Mouse (Mus musculus) liver, embryonic 12.5 days (tissue): ENCODE data around the gene Tram2. TPM values are rescaled to one million over a fixed set of nuclear protein-coding genes. Genes with fewer than 3 reads are reported as not detected.

ENCODE experiments used
- ATAC-seq: fragments of 200-750 bp; cut with Nextera tagmentation; 2 replicates; pipeline ENCODE4 v1.8.0; 2017; ENCODE audit warnings: moderate number of reproducible peaks, mild to moderate bottlenecking, moderate library complexity
- H3K27ac ChIP-seq: fragments of 300-500 bp; sonication (generic); 2 replicates; pipeline ENCODE4 v1.5.1; 2016; ENCODE audit warnings: mild to moderate bottlenecking
- H3K27me3 ChIP-seq: fragments of 300-500 bp; sonication (generic); replicated peaks from 2 replicates; pipeline ENCODE4 v1.6.1; 2016; ENCODE audit warnings: mild to moderate bottlenecking, moderate library complexity
- H3K36me3 ChIP-seq: fragments of 300-500 bp; sonication (generic); 2 replicates; pipeline ENCODE4 v1.6.1; 2016; ENCODE audit warnings: mild to moderate bottlenecking, moderate library complexity
- H3K4me1 ChIP-seq: fragments of 300-500 bp; sonication (generic); 2 replicates; pipeline ENCODE4 v1.6.1; 2016
- H3K4me2 ChIP-seq: fragments of 300-500 bp; sonication (generic); 2 replicates; pipeline ENCODE4 v1.6.1; 2016; ENCODE audit warnings: mild to moderate bottlenecking, moderate library complexity
- H3K4me3 ChIP-seq: fragments of 300-500 bp; sonication (generic); 2 replicates; pipeline ENCODE4 v1.5.1; 2016; ENCODE audit warnings: mild to moderate bottlenecking, moderate library complexity
- H3K9ac ChIP-seq: fragments of 300-500 bp; sonication (generic); 2 replicates; pipeline ENCODE4 v1.6.1; 2016; ENCODE audit warnings: mild to moderate bottlenecking, moderate library complexity
- H3K9me3 ChIP-seq: fragments of 300-500 bp; sonication (generic); replicated peaks from 2 replicates; pipeline ENCODE4 v1.6.1; 2016; ENCODE audit warnings: mild to moderate bottlenecking, moderate library complexity
- WGBS: fragments of 180-500 bp; shearing (Covaris S2); methylation state at CpG from one replicate; pipeline ENCODE4 v1.1.7; 2016; ENCODE audit not compliant: insufficient replicate concordance; 5-methylcytosine and 5-hydroxymethylcytosine counted together
- polyA plus RNA-seq: library from polyadenylated mRNA; unstranded; fragments of >200 nt; fragmentation: Nextera tagmentation; extraction: Ambion mirVana; gene quantifications from 2 replicates; pipeline ENCODE4 v1.2.1, GENCODE M21; 2016

Gene Tram2
- polyA plus RNA-seq, 1 experiment from 2014 or later: 1.6 TPM

DNA sequence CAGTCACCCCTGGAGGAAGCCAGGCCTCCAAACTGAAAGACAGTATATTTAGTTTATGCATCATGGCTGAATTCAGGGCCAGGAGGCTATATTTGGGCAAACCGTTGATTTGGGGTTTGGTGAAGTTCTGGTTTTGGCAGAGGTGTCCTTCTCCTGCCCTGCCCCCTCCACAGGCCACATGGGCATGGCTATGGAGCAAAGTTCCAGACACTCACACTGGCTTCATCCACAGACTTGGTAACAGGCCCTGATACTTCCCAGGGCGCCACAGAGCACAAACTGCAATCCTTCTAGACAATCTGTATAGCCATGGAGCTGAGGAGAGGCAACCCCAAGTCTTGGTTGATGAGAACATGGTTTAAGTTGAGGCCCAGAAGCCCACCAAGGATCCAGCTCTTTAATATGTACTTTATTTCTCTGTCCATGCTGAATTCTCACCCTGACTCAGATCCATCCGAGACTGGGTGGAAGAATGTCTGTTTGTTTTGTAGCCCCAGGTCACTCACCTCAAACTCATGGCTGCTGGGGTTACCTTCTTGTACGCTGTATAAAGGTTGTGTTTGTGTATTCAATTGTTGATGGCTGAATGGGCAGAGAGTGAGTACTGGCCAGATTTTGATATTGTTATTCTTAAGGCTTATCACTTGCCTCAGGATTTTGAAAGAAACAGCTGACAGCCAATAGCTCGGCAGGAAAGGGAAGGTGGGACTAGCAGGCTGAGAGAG lies 19.5 kb downstream of the Tram2 start:
- no peak overlapping the region for H3K9ac ChIP-seq
- ATAC-seq: no peak
- no peak overlapping the region for H3K4me2 ChIP-seq
- no peaks in the 10 kb centered on the region for H3K4me1 ChIP-seq
- H3K27me3 ChIP-seq: no peaks in the 10 kb centered on the region
- 66% methylated on average over 5 of the region's 5 CpGs for WGBS
- no peak overlapping the region for H3K4me3 ChIP-seq
- H3K9me3 ChIP-seq: no peaks in the 10 kb centered on the region; the same call in 1 of the 2 replicates
- no peak overlapping the region for H3K27ac ChIP-seq
- H3K36me3 ChIP-seq: no peaks in the 10 kb centered on the region

DNA sequence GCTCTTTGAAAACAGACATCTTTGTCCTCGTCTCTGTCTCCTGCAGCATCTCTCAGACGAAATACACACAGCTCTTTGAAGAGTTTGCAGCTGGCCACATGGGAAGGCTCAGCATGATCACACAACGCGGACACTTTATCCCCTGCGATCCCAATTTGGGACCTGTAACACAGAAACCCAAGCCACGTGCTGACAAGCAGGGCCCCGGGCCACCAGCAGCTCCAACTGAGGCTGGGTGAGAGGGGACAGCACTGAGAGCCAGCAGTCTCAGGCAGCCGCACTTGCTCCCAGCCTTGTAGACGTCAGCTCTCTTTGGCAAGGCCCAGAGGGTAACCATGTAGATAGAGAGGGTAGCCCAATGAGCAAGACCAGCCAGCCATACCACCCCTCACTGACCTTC lies 26.0 kb downstream of the Tram2 start:
- no peak overlapping the region for H3K9ac ChIP-seq
- H3K4me2 ChIP-seq: no peak overlapping the region
- H3K4me3 ChIP-seq: no peak overlapping the region
- no peaks in the 10 kb centered on the region for H3K27me3 ChIP-seq
- 79% methylated on average over 9 of the region's 9 CpGs for WGBS
- no peak for ATAC-seq
- H3K9me3 ChIP-seq: no peaks in the 10 kb centered on the region; the same call in 1 of the 2 replicates
- no peak overlapping the region for H3K27ac ChIP-seq
- H3K4me1 ChIP-seq: peaks cover 32% of the 10 kb centered on the region
- H3K36me3 ChIP-seq: no peaks in the 10 kb centered on the region

DNA sequence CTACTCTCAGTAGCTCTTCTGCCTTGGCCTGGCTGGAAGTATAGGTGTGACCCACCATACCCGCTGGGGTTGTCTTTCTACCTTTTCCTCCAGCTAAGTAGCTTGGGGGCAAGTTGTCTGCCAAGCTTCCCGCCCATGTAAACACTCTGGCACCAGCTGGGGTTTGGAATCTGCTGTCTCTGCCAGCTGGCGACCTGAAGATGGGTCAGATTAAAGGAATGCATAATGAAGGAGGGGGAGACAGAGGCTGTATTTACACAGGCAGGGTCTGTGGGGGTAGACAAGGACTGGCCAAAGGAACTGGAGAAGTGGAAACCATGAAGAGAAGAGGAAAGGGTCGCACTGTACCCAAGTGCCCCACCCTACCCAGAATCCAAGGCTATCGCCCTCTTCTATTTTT lies 26.4 kb downstream of the Tram2 start:
- Histone ChIP-seq H3K4me1 (peaks cover 36% of the 10 kb centered on the region), H3K9me3 (no peaks in the 10 kb centered on the region), H3K27me3 (no peaks in the 10 kb centered on the region), H3K4me2 (no peak overlapping the region), H3K27ac (0 out of 2 replicates have a peak overlapping the region, but pooled peaks have one; percentile 6), H3K36me3 (no peaks in the 10 kb centered on the region), H3K9ac (no peak overlapping the region), H3K4me3 (no peak overlapping the region)
- WGBS: 60% methylated on average over 5 of the region's 5 CpGs
- no peak for ATAC-seq

DNA sequence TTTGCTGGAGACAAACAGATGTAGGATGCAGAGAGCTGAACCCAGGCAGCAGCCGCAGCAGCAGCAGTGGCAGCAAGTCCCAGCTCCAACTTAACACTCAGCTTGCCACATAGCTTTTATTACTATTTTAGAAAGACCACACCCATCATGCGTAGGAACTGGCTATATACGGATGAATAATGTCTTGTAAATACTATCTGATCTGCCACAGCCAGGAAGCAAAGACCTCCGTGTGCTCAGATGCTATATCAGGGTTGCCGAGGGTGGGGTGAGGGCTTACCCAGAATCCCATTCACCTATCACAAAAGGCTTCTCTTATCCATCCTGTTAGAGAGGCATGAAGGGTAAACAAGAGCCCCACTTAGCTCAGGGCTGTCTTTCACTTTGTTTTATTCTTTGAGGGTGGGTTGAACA lies 26.9 kb downstream of the Tram2 start:
- no peak overlapping the region for H3K4me3 ChIP-seq
- H3K27me3 ChIP-seq: no peaks in the 10 kb centered on the region
- H3K4me2 ChIP-seq: peak overlapping the region; percentile 6; the same call in 1 of the 2 replicates
- no peaks in the 10 kb centered on the region for H3K36me3 ChIP-seq
- ATAC-seq: peak; percentile 69
- H3K4me1 ChIP-seq: peaks cover 38% of the 10 kb centered on the region
- 0 out of 2 replicates have a peak overlapping the region, but pooled peaks have one; percentile 6 for H3K27ac ChIP-seq
- H3K9me3 ChIP-seq: no peaks in the 10 kb centered on the region
- no peak overlapping the region for H3K9ac ChIP-seq
- WGBS: 21% methylated on average over 5 of the region's 5 CpGs

DNA sequence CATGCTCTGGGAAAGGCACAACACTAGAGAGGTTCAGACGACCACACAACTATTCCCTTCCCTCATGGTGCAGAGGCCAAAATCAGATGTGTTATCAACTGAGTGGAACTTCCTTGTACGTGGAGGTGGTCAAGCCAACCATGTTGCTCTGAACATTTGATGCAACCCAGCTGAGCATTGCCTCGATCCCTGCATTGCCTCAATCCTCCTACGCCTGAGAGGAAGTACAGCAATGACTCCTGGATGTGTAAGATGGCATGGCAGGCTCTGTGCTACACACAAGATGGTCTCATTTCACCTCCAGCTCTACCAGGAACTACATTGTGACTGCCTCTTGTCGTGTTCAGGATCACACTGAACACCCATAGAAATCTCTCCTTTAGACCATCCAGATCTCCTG lies 30.0 kb downstream of the Tram2 start:
- no peak overlapping the region for H3K4me2 ChIP-seq
- H3K27ac ChIP-seq: no peak overlapping the region
- H3K4me1 ChIP-seq: peaks cover 42% of the 10 kb centered on the region
- no peak overlapping the region for H3K4me3 ChIP-seq
- H3K9me3 ChIP-seq: no peaks in the 10 kb centered on the region
- no peak for ATAC-seq
- H3K9ac ChIP-seq: no peak overlapping the region
- H3K36me3 ChIP-seq: no peaks in the 10 kb centered on the region
- 52% methylated on average over 5 of the region's 5 CpGs for WGBS
- no peaks in the 10 kb centered on the region for H3K27me3 ChIP-seq

DNA sequence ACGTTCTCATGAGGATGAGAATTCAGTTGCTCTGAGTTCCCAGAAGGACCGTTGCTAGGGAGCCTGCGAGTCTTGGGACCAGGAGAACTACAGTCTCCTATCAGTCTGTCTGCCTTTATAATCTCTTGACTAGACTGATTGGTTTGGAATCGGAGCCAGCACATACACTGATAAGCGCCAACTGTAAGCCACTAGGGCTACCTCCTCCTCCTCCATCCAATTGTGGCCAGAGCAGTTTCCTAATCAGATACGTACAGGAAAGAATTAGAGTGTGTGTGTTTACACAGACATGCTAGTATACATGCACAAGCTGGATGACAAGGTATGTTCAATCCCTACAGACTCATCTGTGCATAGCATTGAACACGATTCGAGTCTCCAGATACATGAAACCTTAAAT lies 30.6 kb downstream of the Tram2 start:
- peak; percentile 47 for ATAC-seq

DNA sequence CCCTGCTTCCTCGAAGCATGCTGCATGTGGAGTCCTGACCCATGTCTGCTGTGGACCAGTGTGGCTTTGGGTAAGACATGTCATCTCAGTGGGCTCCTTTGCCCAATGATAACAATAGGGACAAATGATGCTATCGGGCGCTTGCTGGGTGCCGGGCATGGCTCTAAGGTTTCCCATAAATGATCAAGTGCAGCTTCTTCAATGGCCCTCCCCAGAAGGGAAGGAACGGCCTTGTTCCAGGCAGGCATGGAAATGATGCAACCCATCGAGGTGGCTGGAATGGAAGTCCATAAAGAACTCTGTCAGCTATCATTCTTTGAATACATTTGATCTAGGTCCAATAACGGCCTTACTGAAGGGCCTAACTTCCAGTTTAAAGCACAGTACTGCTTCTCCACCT lies 36.6 kb downstream of the Tram2 start:
- Histone ChIP-seq H3K4me2 (no peak overlapping the region), H3K9me3 (no peaks in the 10 kb centered on the region), H3K9ac (no peak overlapping the region), H3K27ac (no peak overlapping the region), H3K27me3 (no peaks in the 10 kb centered on the region), H3K4me1 (peaks cover 9% of the 10 kb centered on the region), H3K4me3 (no peak overlapping the region), H3K36me3 (no peaks in the 10 kb centered on the region)
- ATAC-seq: no peak
- WGBS: 77% methylated on average over 7 of the region's 7 CpGs

More for the DNA sequence above, 30.6 kb downstream of the Tram2 start:
- Histone ChIP-seq H3K36me3 (no peaks in the 10 kb centered on the region), H3K9ac (no peak overlapping the region), H3K4me3 (no peak overlapping the region), H3K4me2 (no peak overlapping the region), H3K27ac (no peak overlapping the region), H3K27me3 (no peaks in the 10 kb centered on the region), H3K9me3 (no peaks in the 10 kb centered on the region), H3K4me1 (peaks cover 41% of the 10 kb centered on the region)
- 32% methylated on average over 8 of the region's 8 CpGs for WGBS

DNA sequence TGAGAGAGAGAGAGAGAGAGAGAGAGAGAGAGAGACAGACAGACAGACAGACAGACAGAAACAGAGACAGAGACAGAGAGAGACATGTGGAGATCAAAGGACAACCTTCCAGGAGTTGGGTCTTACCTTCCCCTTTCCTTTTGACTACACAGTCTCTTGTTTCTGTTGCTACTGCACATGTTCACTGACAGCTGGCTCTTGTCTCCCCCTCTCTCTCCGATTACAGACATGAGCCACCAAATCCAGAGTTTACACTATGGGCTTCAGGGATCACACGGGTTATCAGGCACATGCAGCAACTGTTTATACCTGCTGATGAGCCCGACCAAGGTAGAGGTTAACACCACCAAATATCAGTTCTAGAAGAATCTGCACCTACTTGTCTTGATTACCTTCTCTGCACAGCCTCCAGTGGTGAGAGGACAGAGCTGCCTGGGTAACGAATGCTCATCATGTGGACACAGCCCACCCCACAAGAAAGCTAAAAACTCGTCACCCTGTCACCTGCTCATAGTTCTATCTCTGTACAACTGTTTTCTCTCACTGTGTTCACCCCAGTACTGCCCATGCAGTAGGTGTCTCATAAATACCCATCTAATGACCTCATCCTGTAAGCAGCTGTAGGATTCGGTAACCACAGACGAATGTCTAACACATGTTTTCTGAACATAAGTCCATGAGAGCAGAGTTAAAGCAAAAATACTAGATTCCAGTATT lies 38.3 kb downstream of the Tram2 start:
- WGBS: 54% methylated on average over 7 of the region's 7 CpGs
- no peak overlapping the region for H3K4me2 ChIP-seq
- H3K9ac ChIP-seq: no peak overlapping the region
- H3K27ac ChIP-seq: no peak overlapping the region
- H3K4me1 ChIP-seq: peaks cover 9% of the 10 kb centered on the region
- ATAC-seq: no peak
- H3K9me3 ChIP-seq: no peaks in the 10 kb centered on the region
- no peak overlapping the region for H3K4me3 ChIP-seq
- no peaks in the 10 kb centered on the region for H3K27me3 ChIP-seq
- no peaks in the 10 kb centered on the region for H3K36me3 ChIP-seq

DNA sequence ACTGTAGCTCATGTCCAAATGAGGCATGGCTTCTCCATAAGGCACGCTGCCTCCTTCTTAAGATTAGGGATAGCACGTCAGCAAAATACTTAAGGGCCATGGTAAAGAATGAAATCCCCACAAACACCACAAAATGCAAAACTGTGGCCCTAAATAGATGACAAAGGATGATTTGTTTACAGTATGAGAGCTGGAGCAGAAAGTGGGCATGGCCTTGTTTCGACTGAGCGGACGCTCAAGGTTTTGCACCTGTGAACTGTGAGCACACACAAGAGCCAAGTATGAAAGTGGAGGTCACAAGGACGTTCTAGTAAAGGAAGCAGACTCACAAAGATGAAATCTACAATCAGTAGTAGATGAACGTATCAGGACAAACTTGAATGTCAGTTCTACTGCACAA lies 38.9 kb downstream of the Tram2 start:
- no peak for ATAC-seq
- no peaks in the 10 kb centered on the region for H3K9me3 ChIP-seq
- H3K36me3 ChIP-seq: no peaks in the 10 kb centered on the region
- WGBS: 79% methylated on average over 7 of the region's 7 CpGs
- no peak overlapping the region for H3K9ac ChIP-seq
- peaks cover 9% of the 10 kb centered on the region for H3K4me1 ChIP-seq
- H3K27ac ChIP-seq: no peak overlapping the region
- no peak overlapping the region for H3K4me3 ChIP-seq
- no peaks in the 10 kb centered on the region for H3K27me3 ChIP-seq
- no peak overlapping the region for H3K4me2 ChIP-seq

DNA sequence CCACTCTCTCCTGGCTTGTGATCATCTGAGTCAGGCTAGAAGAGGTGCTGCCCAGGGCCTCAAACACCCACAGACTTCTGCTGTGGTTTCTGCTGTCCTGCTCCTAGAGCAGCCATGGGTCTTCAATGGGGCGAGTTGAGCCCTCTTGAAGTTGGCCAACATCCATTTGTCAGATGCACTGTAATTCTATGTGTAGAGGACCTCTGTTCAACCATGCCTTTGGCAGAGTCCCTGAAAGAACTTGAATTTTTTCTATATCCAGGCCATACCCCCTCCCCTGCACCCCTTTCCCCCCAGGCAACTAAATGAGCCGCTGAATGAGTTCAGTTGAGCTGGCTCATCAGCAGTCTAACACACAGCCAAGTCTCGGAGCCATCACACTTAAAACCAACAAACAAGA lies 39.5 kb downstream of the Tram2 start:
- Histone ChIP-seq H3K9me3 (no peaks in the 10 kb centered on the region), H3K4me2 (no peak overlapping the region), H3K27me3 (no peaks in the 10 kb centered on the region), H3K36me3 (no peaks in the 10 kb centered on the region), H3K4me3 (no peak overlapping the region), H3K27ac (no peak overlapping the region), H3K4me1 (peaks cover 8% of the 10 kb centered on the region), H3K9ac (no peak overlapping the region)
- ATAC-seq: no peak
- WGBS: 77% methylated on average over 3 of the region's 3 CpGs

DNA sequence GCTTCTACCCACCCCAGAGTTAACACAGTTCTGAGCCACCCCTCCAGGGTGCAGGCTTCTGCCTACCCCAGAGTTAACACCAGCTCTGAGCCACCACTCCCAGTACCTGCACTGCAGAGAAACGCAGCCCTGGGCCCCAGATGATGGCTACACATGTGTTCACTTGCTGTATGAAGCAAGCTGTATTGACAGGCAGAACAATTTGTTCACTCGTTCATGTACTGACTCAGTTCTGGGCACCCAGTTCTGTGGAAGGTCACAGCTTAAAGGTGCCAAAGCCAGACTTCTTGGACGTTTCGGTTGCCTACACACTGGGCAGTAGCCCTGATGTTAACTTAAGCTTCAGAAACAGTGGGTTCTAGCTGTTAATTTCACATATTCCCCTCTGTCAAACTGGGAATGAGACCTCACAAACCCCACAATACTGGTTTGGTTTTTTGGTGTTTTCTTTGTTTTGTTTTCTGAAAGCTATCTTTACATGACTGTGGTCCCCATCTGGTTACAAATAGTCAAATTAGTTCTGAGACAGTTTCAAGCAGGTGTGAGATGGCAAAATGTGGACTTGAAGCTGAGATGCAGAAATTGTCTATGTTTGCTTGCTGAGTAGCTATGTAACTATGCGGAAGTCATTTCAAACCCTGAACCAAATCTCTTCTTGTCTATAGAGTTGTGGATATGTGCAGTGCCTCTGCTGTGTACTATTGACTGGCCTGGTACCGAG lies 41.0 kb downstream of the Tram2 start:
- no peak overlapping the region for H3K4me2 ChIP-seq
- H3K27me3 ChIP-seq: no peaks in the 10 kb centered on the region
- no peaks in the 10 kb centered on the region for H3K9me3 ChIP-seq
- no peak overlapping the region for H3K4me3 ChIP-seq
- WGBS: 68% methylated on average over 6 of the region's 6 CpGs
- H3K36me3 ChIP-seq: no peaks in the 10 kb centered on the region
- no peak for ATAC-seq
- H3K27ac ChIP-seq: no peak overlapping the region
- H3K4me1 ChIP-seq: 0 out of 2 replicates have a peak, but pooled peaks cover 4% of the 10 kb centered on the region
- no peak overlapping the region for H3K9ac ChIP-seq

DNA sequence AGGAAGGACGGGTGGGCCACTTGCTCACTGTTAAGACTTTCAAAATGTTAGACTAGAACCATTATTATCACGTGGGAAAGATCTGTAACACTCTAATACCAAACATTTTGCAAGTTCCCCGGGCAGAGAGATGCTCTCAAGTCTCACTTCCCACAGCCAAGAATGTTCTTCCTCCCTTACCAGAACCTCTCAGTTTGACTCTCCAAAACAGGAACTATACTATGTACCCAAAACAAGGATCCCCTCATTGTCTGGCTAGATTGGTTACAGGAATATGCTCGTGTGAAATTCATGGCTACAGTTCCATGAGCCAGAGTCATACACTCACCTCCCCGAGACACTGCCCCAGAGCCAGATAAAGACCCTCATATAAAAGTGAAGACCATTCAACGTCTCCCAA lies 43.2 kb downstream of the Tram2 start:
- Histone ChIP-seq H3K4me3 (no peak overlapping the region), H3K4me2 (no peak overlapping the region), H3K9ac (no peak overlapping the region), H3K4me1 (0 out of 2 replicates have a peak, but pooled peaks cover 3% of the 10 kb centered on the region), H3K27ac (no peak overlapping the region), H3K27me3 (no peaks in the 10 kb centered on the region), H3K36me3 (no peaks in the 10 kb centered on the region), H3K9me3 (no peaks in the 10 kb centered on the region)
- 42% methylated on average over 6 of the region's 6 CpGs for WGBS
- no peak for ATAC-seq
